Mouse (Mus musculus) lung, postnatal 0 days (tissue): Measurements from ENCODE around the gene N4bp1.

Experiments used
- CTCF ChIP-seq: IDR thresholded peaks from 2 replicates; pipeline ENCODE4 v1.5.1; 2016; ENCODE audit warnings: antibody characterized with exemption, mild to moderate bottlenecking
- EP300 ChIP-seq: IDR thresholded peaks from 2 replicates; pipeline ENCODE4 v1.6.1; 2016; ENCODE audit warnings: antibody characterized with exemption, mild to moderate bottlenecking, control low read depth

GRCm38 (mm10) chr8:86760746-86761145 lies 124.3 kb downstream of the N4bp1 start:
- TF ChIP-seq CTCF: no peak
- no peak for TF ChIP-seq EP300
